Mouse (Mus musculus): ENCODE data around the gene Tspyl3.
"Not testable (repeated sequence)": the region's sequence is repeated elsewhere in the genome, so short reads cannot be mapped to it uniquely, and the experiment has no call there.

Tspyl3 gene

GRCm38 (mm10) chr2:153224946-153225594 is at the start of gene Tspyl3:
Gene Tspyl3, minus strand, starts transcription at chr2:153225441.
- peak; percentile 53 to 65 for DNase-seq

GRCm38 (mm10) chr2:153274919-153275247 is 49.6 kb upstream of the Tspyl3 start:
- DNase-seq, result no peak

- DNase-seq, result not testable (repeated sequence)
These were observed 49.1 kb upstream of the Tspyl3 start for GRCm38 (mm10) chr2:153274200-153274918.

GRCm38 (mm10) chr2:153270231-153270915 is 45.1 kb upstream of the Tspyl3 start:
- DNase-seq, result not testable (repeated sequence)

- DNase-seq, result no peak
These were observed 42.1 kb upstream of the Tspyl3 start for GRCm38 (mm10) chr2:153267331-153267730.

- DNase-seq, result no peak
These were observed 37.8 kb upstream of the Tspyl3 start for GRCm38 (mm10) chr2:153263053-153263452.

- no peak for DNase-seq
These were observed 34.8 kb upstream of the Tspyl3 start for GRCm38 (mm10) chr2:153259864-153260674.

GRCm38 (mm10) chr2:153259030-153259863 is 34.0 kb upstream of the Tspyl3 start:
- DNase-seq, result no peak

GRCm38 (mm10) chr2:153256604-153257003 is 31.4 kb upstream of the Tspyl3 start:
- no peak for DNase-seq

- no peak for DNase-seq
These were observed 24.5 kb upstream of the Tspyl3 start for GRCm38 (mm10) chr2:153249751-153250150.

GRCm38 (mm10) chr2:153242156-153242555 is 16.9 kb upstream of the Tspyl3 start:
- DNase-seq, result no peak

- peak; percentile 90 to 96 for DNase-seq
These were observed 16.2 kb upstream of the Tspyl3 start, which contains the start of the genes Plagl2 and Pofut1 for GRCm38 (mm10) chr2:153241250-153242014. Gene Plagl2, minus strand, starts transcription at chr2:153241426. Gene Pofut1, plus strand, starts transcription at chr2:153241533.

GRCm38 (mm10) chr2:153240701-153241235 is 15.5 kb upstream of the Tspyl3 start:
- DNase-seq, result peak in 1 of 2 experiments; percentile 14

- DNase-seq, result no peak
These were observed 14.7 kb upstream of the Tspyl3 start for GRCm38 (mm10) chr2:153239860-153240480.

- DNase-seq, result no peak
These were observed 14.0 kb upstream of the Tspyl3 start for GRCm38 (mm10) chr2:153239021-153239859.

- DNase-seq, result no peak
These were observed 13.2 kb upstream of the Tspyl3 start for GRCm38 (mm10) chr2:153238406-153238805.

GRCm38 (mm10) chr2:153237891-153238290 is 12.7 kb upstream of the Tspyl3 start:
- no peak for DNase-seq

GRCm38 (mm10) chr2:153237193-153237592 is 12.0 kb upstream of the Tspyl3 start:
- DNase-seq, result no peak

GRCm38 (mm10) chr2:153228523-153228922 is 3.3 kb upstream of the Tspyl3 start:
- no peak for DNase-seq
